ENCODE assay signal across 8 mouse cellular contexts in the genomic region with DNA sequence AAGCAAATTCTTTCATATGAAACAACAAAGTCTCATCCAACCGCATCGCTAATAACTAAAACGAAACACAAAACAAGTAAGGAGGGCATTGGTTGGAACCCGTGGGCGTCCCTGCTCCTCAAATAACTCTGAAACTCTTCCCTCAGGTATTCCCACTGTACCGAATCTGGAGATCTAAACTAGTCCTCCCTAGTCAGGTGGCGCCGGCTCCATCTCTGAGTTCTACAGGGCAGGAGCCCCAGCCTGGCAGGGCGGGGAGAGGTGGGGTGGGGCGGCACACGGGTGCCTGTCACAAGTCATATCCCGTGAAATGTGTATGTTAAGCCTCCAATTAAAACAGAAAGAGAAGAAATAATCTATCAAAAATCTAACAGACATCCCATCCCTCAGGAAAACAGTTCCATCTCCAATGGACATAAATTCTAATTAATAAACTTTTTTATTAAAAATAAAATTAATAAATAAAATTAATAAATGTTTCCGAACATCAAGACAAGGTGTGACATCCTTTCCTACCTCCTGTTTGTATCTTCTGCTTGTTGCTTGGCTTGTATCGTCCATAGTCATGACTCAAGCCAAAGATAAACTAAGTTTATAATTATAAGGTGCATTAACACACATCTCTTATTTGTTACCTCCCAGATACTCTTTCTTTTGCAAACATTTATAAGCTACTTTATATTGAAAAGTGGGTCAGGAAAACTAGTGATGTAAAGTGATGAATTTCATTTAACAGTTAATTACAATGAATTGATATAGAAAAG. TPM values are rescaled to one million over a fixed set of nuclear protein-coding genes. Genes with fewer than 3 reads are reported as not detected.
DNase-seq lines count a peak whose midpoint lies in the region; ATAC-seq and TF ChIP-seq lines count a peak whose summit lies in the region.

No protein-coding gene starts in this region.

- intact Hi-C loops in heart, postnatal 14 days (cut with DNase I), result loop anchor here (1.0 to 2.0 kb wide), 2 partner anchors 58 to 144 kb away; a partner anchor contains a TSS

- POLR2A ChIA-PET in Patski (lab: Charles Lee), result interaction anchor here (0.6 to 2.9 kb wide), 4 partner anchors 30 to 143 kb away, joined by 3 to 41 read pairs (median 5); a partner anchor contains a TSS

- CTCF ChIA-PET in Patski (lab: Charles Lee), result interaction anchor here (1.0 to 5.0 kb wide), 18 partner anchors 9 to 389 kb away, joined by 3 to 80 read pairs (median 4); a partner anchor contains a TSS

- peak; percentile 64 for DNase-seq in adrenal gland, postnatal 10 days
- no peak for DNase-seq in adrenal gland, adult (ENCODE audit: inconsistent age in 2 of 2, low spot score in 1 of 2)
- no peak for DNase-seq in Patski (ENCODE audit: low read depth, low spot score)
- DNase-seq in forebrain, embryonic 10.5 days (ENCODE audit: extremely low spot score, low spot score), result peak; percentile 17
- DNase-seq in heart, postnatal 14 days, result peak; percentile 62
- DNase-seq in kidney, postnatal 4 days, result peak; percentile 58 to 72
- DNase-seq in spleen, postnatal 4 days (ENCODE audit: low spot score in 2 of 2), result peak; percentile 69 to 83

- H3K4me1 ChIP-seq in forebrain, embryonic 10.5 days, result peaks cover 6% of the 10 kb centered on the region
- H3K4me1 ChIP-seq in megakaryocyte, embryonic 14.5 days, result peaks cover 46% of the 10 kb centered on the region

- no peak for TF ChIP-seq CTCF in Patski (IDR thresholded peaks at IDR 0.05)

- H3K27me3 ChIP-seq in Patski, result peaks cover 34% of the 10 kb centered on the region
- H3K27me3 ChIP-seq in forebrain, embryonic 10.5 days (ENCODE audit: poor library complexity, severe bottlenecking), result no peaks in the 10 kb centered on the region
- peaks cover 2% of the 10 kb centered on the region for H3K27me3 ChIP-seq in megakaryocyte, embryonic 14.5 days (replicated peaks)

- H3K9me3 ChIP-seq in forebrain, embryonic 10.5 days, result no peaks in the 10 kb centered on the region
- H3K9me3 ChIP-seq in megakaryocyte, embryonic 14.5 days, result no peaks in the 10 kb centered on the region

- no peaks in the 10 kb centered on the region for H3K36me3 ChIP-seq in forebrain, embryonic 10.5 days (replicated peaks)
- H3K36me3 ChIP-seq in megakaryocyte, embryonic 14.5 days (replicated peaks; ENCODE audit: low read length), result no peaks in the 10 kb centered on the region

- peak overlapping the region; percentile 60 for H3K4me3 ChIP-seq in forebrain, embryonic 10.5 days
- peak overlapping the region; percentile 93 for H3K4me3 ChIP-seq in megakaryocyte, embryonic 14.5 days (replicated peaks)

- peak; percentile 25 for ATAC-seq in Patski

- in situ Hi-C loops in Patski (cut with MboI; ENCODE audit: low pct_unique_long_range_greater_than_20kb), result no loop called here

- peak overlapping the region; percentile 63 for H3K27ac ChIP-seq in forebrain, embryonic 10.5 days

- WGBS in forebrain, embryonic 10.5 days, result 13% methylated on average over 14 of the region's 14 CpGs

RNA-seq across cellular contexts. Expression of a gene that starts 36.8 kb away (rescaled TPM):
- total RNA-seq in adrenal gland, postnatal 10 days (2021), result 1 to 10 TPM; 1.1 to 1.4 TPM
- not detected for polyA plus RNA-seq in Patski (2021)
- polyA plus RNA-seq in forebrain, embryonic 10.5 days (2016; fragmentation: Nextera tagmentation; extraction: Ambion mirVana), result 0.09 and 0.11 TPM in 2 replicates
- 1 to 10 TPM in 1 of 2 experiments, under 1 TPM in 1; 0.22 to 1.4 TPM for total RNA-seq in heart, postnatal 14 days (2021)
- 1.3 TPM in 1 of 2 replicates, not detected in the other for polyA plus RNA-seq in megakaryocyte, embryonic 14.5 days (2012; ENCODE audit: insufficient read depth, low replicate concordance)

RNA-seq across cellular contexts. Expression of a gene that starts 58.0 kb away (rescaled TPM):
- total RNA-seq in adrenal gland, postnatal 10 days (2021), result 10 to 100 TPM; 78.5 to 78.6 TPM
- 26.9 TPM for polyA plus RNA-seq in Patski (2021)
- polyA plus RNA-seq in forebrain, embryonic 10.5 days (2016; fragmentation: Nextera tagmentation; extraction: Ambion mirVana), result not detected in 2 replicates
- 10 to 100 TPM; 43.5 to 46.0 TPM for total RNA-seq in heart, postnatal 14 days (2021)
- 1.2 TPM in 1 of 2 replicates, not detected in the other for polyA plus RNA-seq in megakaryocyte, embryonic 14.5 days (2012; ENCODE audit: insufficient read depth, low replicate concordance)

Comparison
In these comparisons a context has a peak if more than half of its experiments do, and no peak if none do; other contexts are left out.
1. DNase-seq: peak in adrenal gland, postnatal 10 days (single experiment), forebrain, embryonic 10.5 days (single experiment), heart, postnatal 14 days (2 of 2), kidney, postnatal 4 days (2 of 2) and spleen, postnatal 4 days (2 of 2); none in adrenal gland, adult (0 of 2) and Patski (single experiment).
2. RNA of a gene that starts 58.0 kb away (polyA plus RNA-seq): 26.9 TPM in Patski (single experiment); 1.2 TPM in megakaryocyte, embryonic 14.5 days and not detected in forebrain, embryonic 10.5 days; every median in the first group is over 10 times any median in the second.